Mouse (Mus musculus): ENCODE measurements around the gene Srgn. TPM values are rescaled to one million over a fixed set of nuclear protein-coding genes. Genes with fewer than 3 reads are reported as not detected.

The Srgn gene
- polyA plus RNA-seq, 1 experiment from 2014 or later: 54.1 TPM

GRCm38 (mm10) chr10:62549523-62550166 lies 22.4 kb upstream of the Srgn start:
- Histone ChIP-seq H3K36me3 (ENCODE audit: control insufficient read depth, insufficient read depth, low read length) (no peaks in the 10 kb centered on the region), H3K4me3 (ENCODE audit: low read length) (no peak overlapping the region), H3K27me3 (ENCODE audit: control insufficient read depth, insufficient read depth, low read depth, low read length) (no peaks in the 10 kb centered on the region), H3K4me1 (replicated peaks; ENCODE audit: control insufficient read depth, insufficient read depth, low read length) (no peaks in the 10 kb centered on the region), H3K9me3 (ENCODE audit: control insufficient read depth, low read length) (no peaks in the 10 kb centered on the region), H3K4me2 (ENCODE audit: low read depth, low read length) (no peak overlapping the region), H3K9ac (ENCODE audit: low read length) (no peak overlapping the region), H3K27ac (ENCODE audit: low read length) (no peak overlapping the region)
- 22% methylated on average over 16 of the region's 16 CpGs for WGBS
- peak; percentile 49 for ATAC-seq (ENCODE audit: low read depth)

- Histone ChIP-seq H3K4me3 (ENCODE audit: low read length) (no peak overlapping the region), H3K9me3 (ENCODE audit: control insufficient read depth, low read length) (no peaks in the 10 kb centered on the region), H3K9ac (ENCODE audit: low read length) (no peak overlapping the region; the same call in 1 of the 2 replicates), H3K36me3 (ENCODE audit: control insufficient read depth, insufficient read depth, low read length) (no peaks in the 10 kb centered on the region), H3K4me1 (replicated peaks; ENCODE audit: control insufficient read depth, insufficient read depth, low read length) (no peaks in the 10 kb centered on the region), H3K27ac (ENCODE audit: low read length) (no peak overlapping the region), H3K27me3 (ENCODE audit: control insufficient read depth, insufficient read depth, low read depth, low read length) (no peaks in the 10 kb centered on the region), H3K4me2 (ENCODE audit: low read depth, low read length) (no peak overlapping the region)
- WGBS: 68% methylated on average over 10 of the region's 10 CpGs
- no peak for ATAC-seq (ENCODE audit: low read depth)
Measured at GRCm38 (mm10) chr10:62546441-62546840, 19.2 kb upstream of the Srgn start.

GRCm38 (mm10) chr10:62545759-62546158 lies 18.5 kb upstream of the Srgn start:
- no peak for ATAC-seq (ENCODE audit: low read depth)
- Histone ChIP-seq H3K36me3 (ENCODE audit: control insufficient read depth, insufficient read depth, low read length) (no peaks in the 10 kb centered on the region), H3K4me2 (ENCODE audit: low read depth, low read length) (no peak overlapping the region), H3K4me1 (replicated peaks; ENCODE audit: control insufficient read depth, insufficient read depth, low read length) (no peaks in the 10 kb centered on the region), H3K27ac (ENCODE audit: low read length) (no peak overlapping the region), H3K9me3 (ENCODE audit: control insufficient read depth, low read length) (no peaks in the 10 kb centered on the region), H3K27me3 (ENCODE audit: control insufficient read depth, insufficient read depth, low read depth, low read length) (no peaks in the 10 kb centered on the region), H3K4me3 (ENCODE audit: low read length) (no peak overlapping the region), H3K9ac (ENCODE audit: low read length) (no peak overlapping the region)

- Histone ChIP-seq H3K9ac (ENCODE audit: low read length) (no peak overlapping the region), H3K27ac (ENCODE audit: low read length) (no peak overlapping the region), H3K36me3 (ENCODE audit: control insufficient read depth, insufficient read depth, low read length) (no peaks in the 10 kb centered on the region), H3K4me3 (ENCODE audit: low read length) (no peak overlapping the region), H3K27me3 (ENCODE audit: control insufficient read depth, insufficient read depth, low read depth, low read length) (no peaks in the 10 kb centered on the region), H3K9me3 (ENCODE audit: control insufficient read depth, low read length) (no peaks in the 10 kb centered on the region), H3K4me1 (replicated peaks; ENCODE audit: control insufficient read depth, insufficient read depth, low read length) (no peaks in the 10 kb centered on the region), H3K4me2 (ENCODE audit: low read depth, low read length) (no peak overlapping the region)
- WGBS: 81% methylated on average over 4 of the region's 4 CpGs
- ATAC-seq (ENCODE audit: low read depth): no peak
Measured at GRCm38 (mm10) chr10:62544316-62544715, 17.1 kb upstream of the Srgn start.

GRCm38 (mm10) chr10:62543399-62543808 lies 16.2 kb upstream of the Srgn start:
- Histone ChIP-seq H3K27ac (ENCODE audit: low read length) (no peak overlapping the region), H3K4me3 (ENCODE audit: low read length) (no peak overlapping the region)

GRCm38 (mm10) chr10:62542928-62543327 lies 15.7 kb upstream of the Srgn start:
- Histone ChIP-seq H3K9me3 (ENCODE audit: control insufficient read depth, low read length) (no peaks in the 10 kb centered on the region), H3K4me1 (replicated peaks; ENCODE audit: control insufficient read depth, insufficient read depth, low read length) (no peaks in the 10 kb centered on the region), H3K27ac (ENCODE audit: low read length) (no peak overlapping the region), H3K9ac (ENCODE audit: low read length) (no peak overlapping the region), H3K36me3 (ENCODE audit: control insufficient read depth, insufficient read depth, low read length) (no peaks in the 10 kb centered on the region), H3K27me3 (ENCODE audit: control insufficient read depth, insufficient read depth, low read depth, low read length) (no peaks in the 10 kb centered on the region), H3K4me3 (ENCODE audit: low read length) (no peak overlapping the region), H3K4me2 (ENCODE audit: low read depth, low read length) (no peak overlapping the region)
- 83% methylated on average over 8 of the region's 8 CpGs for WGBS
- ATAC-seq (ENCODE audit: low read depth): no peak

More at GRCm38 (mm10) chr10:62543399-62543808, 16.2 kb upstream of the Srgn start:
- no peaks in the 10 kb centered on the region for H3K27me3 ChIP-seq (ENCODE audit: control insufficient read depth, insufficient read depth, low read depth, low read length)
- no peak overlapping the region for H3K4me2 ChIP-seq (ENCODE audit: low read depth, low read length)
- H3K9ac ChIP-seq (ENCODE audit: low read length): no peak overlapping the region
- WGBS: 72% methylated on average over 12 of the region's 12 CpGs
- 0 out of 2 replicates have a peak, but pooled peaks have one; percentile 26 for ATAC-seq (ENCODE audit: low read depth)
- no peaks in the 10 kb centered on the region for H3K9me3 ChIP-seq (ENCODE audit: control insufficient read depth, low read length)
- no peaks in the 10 kb centered on the region for H3K4me1 ChIP-seq (replicated peaks; ENCODE audit: control insufficient read depth, insufficient read depth, low read length)
- H3K36me3 ChIP-seq (ENCODE audit: control insufficient read depth, insufficient read depth, low read length): no peaks in the 10 kb centered on the region

- H3K4me3 ChIP-seq (ENCODE audit: low read length): no peak overlapping the region
- H3K36me3 ChIP-seq (ENCODE audit: control insufficient read depth, insufficient read depth, low read length): no peaks in the 10 kb centered on the region
- no peaks in the 10 kb centered on the region for H3K4me1 ChIP-seq (replicated peaks; ENCODE audit: control insufficient read depth, insufficient read depth, low read length)
- no peaks in the 10 kb centered on the region for H3K9me3 ChIP-seq (ENCODE audit: control insufficient read depth, low read length)
- H3K27ac ChIP-seq (ENCODE audit: low read length): no peak overlapping the region
- H3K9ac ChIP-seq (ENCODE audit: low read length): no peak overlapping the region
- WGBS: 86% methylated on average over 12 of the region's 12 CpGs
- H3K4me2 ChIP-seq (ENCODE audit: low read depth, low read length): no peak overlapping the region
- H3K27me3 ChIP-seq (ENCODE audit: control insufficient read depth, insufficient read depth, low read depth, low read length): no peaks in the 10 kb centered on the region
- no peak for ATAC-seq (ENCODE audit: low read depth)
Measured at GRCm38 (mm10) chr10:62542507-62542906, 15.3 kb upstream of the Srgn start.

- Histone ChIP-seq H3K4me1 (replicated peaks; ENCODE audit: control insufficient read depth, insufficient read depth, low read length) (no peaks in the 10 kb centered on the region), H3K4me3 (ENCODE audit: low read length) (no peak overlapping the region), H3K4me2 (ENCODE audit: low read depth, low read length) (no peak overlapping the region), H3K36me3 (ENCODE audit: control insufficient read depth, insufficient read depth, low read length) (no peaks in the 10 kb centered on the region), H3K9me3 (ENCODE audit: control insufficient read depth, low read length) (no peaks in the 10 kb centered on the region), H3K27ac (ENCODE audit: low read length) (no peak overlapping the region), H3K27me3 (ENCODE audit: control insufficient read depth, insufficient read depth, low read depth, low read length) (no peaks in the 10 kb centered on the region), H3K9ac (ENCODE audit: low read length) (no peak overlapping the region)
- no peak for ATAC-seq (ENCODE audit: low read depth)
- 93% methylated on average over 12 of the region's 12 CpGs for WGBS
Measured at GRCm38 (mm10) chr10:62541499-62541898, 14.2 kb upstream of the Srgn start.

GRCm38 (mm10) chr10:62540800-62541199 lies 13.5 kb upstream of the Srgn start:
- 44% methylated on average over 3 of the region's 3 CpGs for WGBS

More at GRCm38 (mm10) chr10:62540800-62541199, 13.5 kb upstream of the Srgn start:
- Histone ChIP-seq H3K27me3 (ENCODE audit: control insufficient read depth, insufficient read depth, low read depth, low read length) (no peaks in the 10 kb centered on the region), H3K4me1 (replicated peaks; ENCODE audit: control insufficient read depth, insufficient read depth, low read length) (no peaks in the 10 kb centered on the region), H3K4me2 (ENCODE audit: low read depth, low read length) (no peak overlapping the region), H3K27ac (ENCODE audit: low read length) (no peak overlapping the region), H3K4me3 (ENCODE audit: low read length) (no peak overlapping the region), H3K9me3 (ENCODE audit: control insufficient read depth, low read length) (no peaks in the 10 kb centered on the region), H3K36me3 (ENCODE audit: control insufficient read depth, insufficient read depth, low read length) (no peaks in the 10 kb centered on the region), H3K9ac (ENCODE audit: low read length) (no peak overlapping the region)
- ATAC-seq (ENCODE audit: low read depth): no peak
